Mouse (Mus musculus) ovary, adult 2 months (tissue): ENCODE measurements around the gene Ankrd23. TPM values are rescaled to one million over a fixed set of nuclear protein-coding genes. Genes with fewer than 3 reads are reported as not detected.

Experiments
- polyA plus RNA-seq: library from polyadenylated mRNA; depleted of rRNA; stranded (reverse); fragments of >200 nt; gene quantifications from 2 replicates; pipeline ENCODE4 v1.2.3, GENCODE M21; 2012; rRNA removed

The Ankrd23 gene
- polyA plus RNA-seq = 35.5 and 41.6 TPM in 2 replicates

GRCm38 (mm10) chr1:36536783-36537182, at the start of gene Ankrd23:
TSS of gene Ankrd23 (minus strand) at chr1:36536883.

DNA sequence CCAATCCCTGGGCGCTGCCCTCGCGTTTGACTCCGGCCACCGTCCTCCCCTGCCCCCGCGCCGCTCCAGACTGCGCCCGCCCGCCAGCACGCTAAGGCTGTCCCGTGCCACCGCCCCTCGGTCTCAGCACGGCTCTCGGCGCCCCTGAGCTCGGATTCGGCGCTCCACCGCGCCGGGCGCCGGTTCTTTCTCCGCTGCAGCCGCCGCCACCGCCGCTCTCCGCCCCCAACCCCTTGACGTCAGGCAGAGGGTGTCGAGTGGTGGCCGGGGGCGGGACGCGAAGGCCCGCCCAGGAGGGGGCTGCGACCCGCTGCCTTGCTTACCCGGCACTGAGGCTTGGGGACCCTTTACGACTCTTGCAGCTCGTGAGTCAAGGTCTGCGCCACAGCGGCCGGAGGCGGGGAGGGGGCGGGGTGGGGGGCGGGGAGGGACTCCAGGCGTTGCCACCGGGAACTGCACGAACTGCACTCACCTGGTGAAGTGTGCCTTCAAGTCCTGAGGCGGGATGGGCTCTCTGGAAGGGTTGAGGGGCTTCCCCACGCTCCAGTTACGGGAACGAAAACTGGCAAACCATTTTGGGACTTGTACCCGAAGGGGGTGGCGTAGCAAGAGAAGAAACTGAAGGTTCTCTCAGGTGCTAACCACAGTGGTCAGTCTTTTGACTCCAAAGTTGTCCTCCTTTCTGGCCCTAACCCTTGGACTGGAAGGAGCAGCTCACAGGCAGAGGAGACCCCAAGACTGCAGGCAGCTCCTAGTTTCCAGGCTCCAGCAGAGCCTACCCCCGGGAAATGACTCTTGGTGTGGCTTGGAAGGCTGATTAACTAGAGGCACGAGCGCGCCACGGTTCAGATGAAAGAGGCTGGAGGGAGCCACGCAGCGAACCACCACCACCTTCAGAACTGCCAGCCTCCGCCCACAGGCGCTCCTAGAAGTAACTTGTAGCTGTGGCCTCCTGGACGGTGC, 21.6 kb upstream of the Ankrd23 start, which contains the start of gene Sema4c:
Sema4c (minus strand) TSS at position 319 of the 963 bp plus-strand sequence.

GRCm38 (mm10) chr1:36546888-36547471, 10.3 kb upstream of the Ankrd23 start, which contains the start of gene Ankrd39:
TSS of gene Ankrd39 (minus strand) at chr1:36547445.

DNA sequence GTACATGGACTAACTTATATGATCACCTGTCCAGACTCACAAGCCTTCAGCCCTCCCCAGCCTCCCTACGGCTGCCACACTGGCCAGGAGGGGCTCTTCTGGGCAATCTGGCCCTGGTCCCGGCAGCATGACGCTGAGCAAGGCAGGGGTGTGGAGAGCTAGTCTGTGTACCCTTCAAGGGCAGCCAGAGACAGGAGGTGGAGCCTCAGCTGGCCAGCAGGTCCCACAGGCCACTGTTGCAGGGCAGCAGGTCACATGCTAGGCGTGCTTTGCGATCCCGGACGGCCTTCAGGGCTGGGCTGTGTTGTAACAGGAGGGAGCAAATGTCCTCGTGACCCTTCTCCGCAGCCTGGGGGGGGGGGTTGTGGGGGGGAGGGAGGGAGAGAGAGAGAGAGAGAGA, 2.5 kb upstream of the Ankrd23 start, which contains the start of gene Gm42417:
Gm42417 (minus strand) TSS at position 244 of the 400 bp plus-strand sequence.

DNA sequence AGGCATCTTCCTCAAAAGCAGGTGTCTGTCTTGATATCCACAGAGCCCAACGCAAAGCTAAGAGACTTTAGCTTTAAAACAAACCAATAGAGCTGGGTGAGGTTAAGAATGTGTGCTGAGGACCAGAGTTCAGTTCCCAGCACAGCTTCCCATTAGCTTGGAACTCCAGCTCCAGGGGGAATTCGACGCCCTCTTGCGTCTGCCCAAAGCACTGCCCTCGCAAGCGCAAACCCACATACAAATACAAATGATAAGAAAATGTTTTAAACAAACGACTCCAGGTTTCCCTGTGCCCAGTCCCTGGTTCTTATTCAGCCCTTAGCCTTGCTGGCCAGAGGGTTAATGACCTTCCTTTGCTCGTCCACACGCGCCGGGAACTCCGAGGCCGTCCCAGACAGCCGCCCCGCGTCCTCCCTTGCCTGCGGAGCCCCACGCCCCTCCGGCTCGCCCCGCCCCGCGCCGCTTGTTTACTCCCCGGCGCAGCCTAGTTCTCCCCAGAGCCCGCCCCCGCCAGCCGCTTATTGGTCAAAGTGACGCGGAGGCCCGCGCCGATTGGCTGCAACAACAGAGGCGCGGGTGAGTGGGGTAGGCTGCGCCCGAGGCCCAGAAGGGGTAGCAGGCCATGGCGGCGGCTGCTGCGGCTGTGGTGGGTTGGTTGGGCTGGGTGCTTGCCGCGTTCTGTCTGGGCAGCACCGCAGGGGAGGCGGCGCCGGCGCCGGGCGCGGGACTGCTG, 25.2 kb downstream of the Ankrd23 start, which contains the start of gene Cnnm3:
Cnnm3 (plus strand) TSS at position 579 of the 733 bp plus-strand sequence.

Other genes starting within 250 kb of the Ankrd23 start
- 13.0 and 14.3 TPM in 2 replicates for gene Arid5a, start 229.2 kb downstream of the Ankrd23 start, polyA plus RNA-seq
- gene Kansl3, start 167.7 kb downstream of the Ankrd23 start, polyA plus RNA-seq = 57.5 and 72.5 TPM in 2 replicates
- gene Fer1l5, start 164.6 kb downstream of the Ankrd23 start, polyA plus RNA-seq = 0.03 and 0.09 TPM in 2 replicates
- 18.5 and 19.4 TPM in 2 replicates for gene Lman2l, start 91.6 kb downstream of the Ankrd23 start, polyA plus RNA-seq
- 8.8 and 9.3 TPM in 2 replicates for gene Cnnm4, start 65.3 kb downstream of the Ankrd23 start, polyA plus RNA-seq
- gene Cnnm3, start 25.0 kb downstream of the Ankrd23 start, polyA plus RNA-seq = 35.3 and 39.6 TPM in 2 replicates
- gene Gm42417, start 2.5 kb upstream of the Ankrd23 start, polyA plus RNA-seq = not detected in 2 replicates
- gene Ankrd39, start 10.6 kb upstream of the Ankrd23 start, polyA plus RNA-seq = 48.1 and 50.6 TPM in 2 replicates
- gene Sema4c, start 21.5 kb upstream of the Ankrd23 start, polyA plus RNA-seq = 33.6 and 36.8 TPM in 2 replicates
- gene Fam178b, start 146.3 kb upstream of the Ankrd23 start, polyA plus RNA-seq = 2.1 and 2.4 TPM in 2 replicates
- gene Cox5b, start 154.6 kb upstream of the Ankrd23 start, polyA plus RNA-seq = 569 and 840 TPM in 2 replicates
- not detected in 2 replicates for gene 4933424G06Rik, start 173.3 kb upstream of the Ankrd23 start, polyA plus RNA-seq
- 147 and 180 TPM in 2 replicates for gene Actr1b, start 177.5 kb upstream of the Ankrd23 start, polyA plus RNA-seq
- gene Zap70, start 224.9 kb upstream of the Ankrd23 start, polyA plus RNA-seq = 5.9 and 8.8 TPM in 2 replicates